Mouse (Mus musculus): Measurements from ENCODE around the gene Itsn2. TPM values are rescaled to one million over a fixed set of nuclear protein-coding genes. Genes with fewer than 3 reads are reported as not detected.
A peak's percentile ranks its signal among the peaks of the same experiment; 100 is the strongest.

Itsn2 gene
- polyA plus RNA-seq, 1 experiment from 2014 or later = 25.9 TPM

- Histone ChIP-seq H3K27me3 (ENCODE audit: control insufficient read depth, insufficient read depth, low read length) (no peaks in the 10 kb centered on the region), H3K4me1 (ENCODE audit: control insufficient read depth, insufficient read depth, low read length) (no peaks in the 10 kb centered on the region), H3K9ac (replicated peaks; ENCODE audit: low read length) (no peak overlapping the region), H3K27ac (replicated peaks; ENCODE audit: low read depth, low read length) (no peak overlapping the region), H3K36me3 (replicated peaks; ENCODE audit: control insufficient read depth, insufficient read depth, low read depth, low read length) (no peaks in the 10 kb centered on the region), H3K4me2 (ENCODE audit: low read depth, low read length) (no peak overlapping the region), H3K9me3 (replicated peaks; ENCODE audit: control insufficient read depth, low read length) (no peaks in the 10 kb centered on the region), H3K4me3 (ENCODE audit: low read depth, low read length) (no peak overlapping the region)
- 75% methylated on average over 5 of the region's 6 CpGs for WGBS
- no peak for DNase-seq (ENCODE audit: low spot score)
- no peak for ATAC-seq (replicated peaks; ENCODE audit: insufficient number of reproducible peaks, low FRiP score, low TSS enrichment, low read depth)
These were observed 37.0 kb upstream of the Itsn2 start for GRCm38 (mm10) chr12:4555451-4555850.

- no peaks in the 10 kb centered on the region for H3K4me1 ChIP-seq (ENCODE audit: control insufficient read depth, insufficient read depth, low read length)
- no peak for ATAC-seq (replicated peaks; ENCODE audit: insufficient number of reproducible peaks, low FRiP score, low TSS enrichment, low read depth)
- H3K4me2 ChIP-seq (ENCODE audit: low read depth, low read length) = no peak overlapping the region
- H3K27me3 ChIP-seq (ENCODE audit: control insufficient read depth, insufficient read depth, low read length) = no peaks in the 10 kb centered on the region
- H3K9ac ChIP-seq (replicated peaks; ENCODE audit: low read length) = no peak overlapping the region
- H3K27ac ChIP-seq (replicated peaks; ENCODE audit: low read depth, low read length) = no peak overlapping the region
- DNase-seq (ENCODE audit: low spot score) = no peak
- H3K4me3 ChIP-seq (ENCODE audit: low read depth, low read length) = no peak overlapping the region
- H3K36me3 ChIP-seq (replicated peaks; ENCODE audit: control insufficient read depth, insufficient read depth, low read depth, low read length) = no peaks in the 10 kb centered on the region
- H3K9me3 ChIP-seq (replicated peaks; ENCODE audit: control insufficient read depth, low read length) = no peaks in the 10 kb centered on the region
- WGBS = 84% methylated on average over 9 of the region's 9 CpGs
These were observed 35.5 kb upstream of the Itsn2 start for GRCm38 (mm10) chr12:4556891-4557290.

GRCm38 (mm10) chr12:4557436-4557835 lies 35.0 kb upstream of the Itsn2 start:
- no peak overlapping the region for H3K9ac ChIP-seq (replicated peaks; ENCODE audit: low read length)
- no peaks in the 10 kb centered on the region for H3K9me3 ChIP-seq (replicated peaks; ENCODE audit: control insufficient read depth, low read length)
- no peaks in the 10 kb centered on the region for H3K4me1 ChIP-seq (ENCODE audit: control insufficient read depth, insufficient read depth, low read length)
- no peak for DNase-seq (ENCODE audit: low spot score)
- no peak overlapping the region for H3K27ac ChIP-seq (replicated peaks; ENCODE audit: low read depth, low read length)
- H3K27me3 ChIP-seq (ENCODE audit: control insufficient read depth, insufficient read depth, low read length) = no peaks in the 10 kb centered on the region
- no peaks in the 10 kb centered on the region for H3K36me3 ChIP-seq (replicated peaks; ENCODE audit: control insufficient read depth, insufficient read depth, low read depth, low read length)
- ATAC-seq (replicated peaks; ENCODE audit: insufficient number of reproducible peaks, low FRiP score, low TSS enrichment, low read depth) = no peak
- H3K4me3 ChIP-seq (ENCODE audit: low read depth, low read length) = no peak overlapping the region
- no peak overlapping the region for H3K4me2 ChIP-seq (ENCODE audit: low read depth, low read length)
- 64% methylated on average over 3 of the region's 3 CpGs for WGBS

- no peaks in the 10 kb centered on the region for H3K4me1 ChIP-seq (ENCODE audit: control insufficient read depth, insufficient read depth, low read length)
- no peaks in the 10 kb centered on the region for H3K27me3 ChIP-seq (ENCODE audit: control insufficient read depth, insufficient read depth, low read length)
- no peak overlapping the region for H3K4me3 ChIP-seq (ENCODE audit: low read depth, low read length)
- no peaks in the 10 kb centered on the region for H3K36me3 ChIP-seq (replicated peaks; ENCODE audit: control insufficient read depth, insufficient read depth, low read depth, low read length)
- no peak overlapping the region for H3K27ac ChIP-seq (replicated peaks; ENCODE audit: low read depth, low read length)
- H3K4me2 ChIP-seq (ENCODE audit: low read depth, low read length) = no peak overlapping the region
- no peak for ATAC-seq (replicated peaks; ENCODE audit: insufficient number of reproducible peaks, low FRiP score, low TSS enrichment, low read depth)
- H3K9me3 ChIP-seq (replicated peaks; ENCODE audit: control insufficient read depth, low read length) = no peaks in the 10 kb centered on the region
- no peak overlapping the region for H3K9ac ChIP-seq (replicated peaks; ENCODE audit: low read length)
- no peak for DNase-seq (ENCODE audit: low spot score)
- WGBS = 84% methylated on average over 3 of the region's 3 CpGs
These were observed 34.4 kb upstream of the Itsn2 start for GRCm38 (mm10) chr12:4558013-4558412.

- no peaks in the 10 kb centered on the region for H3K9me3 ChIP-seq (replicated peaks; ENCODE audit: control insufficient read depth, low read length)
- no peak overlapping the region for H3K9ac ChIP-seq (replicated peaks; ENCODE audit: low read length)
- ATAC-seq (replicated peaks; ENCODE audit: insufficient number of reproducible peaks, low FRiP score, low TSS enrichment, low read depth) (no peak), DNase-seq (ENCODE audit: low spot score) (no peak)
- H3K4me2 ChIP-seq (ENCODE audit: low read depth, low read length) = no peak overlapping the region
- no peak overlapping the region for H3K4me3 ChIP-seq (ENCODE audit: low read depth, low read length)
- no peaks in the 10 kb centered on the region for H3K36me3 ChIP-seq (replicated peaks; ENCODE audit: control insufficient read depth, insufficient read depth, low read depth, low read length)
- no peak overlapping the region for H3K27ac ChIP-seq (replicated peaks; ENCODE audit: low read depth, low read length)
- H3K27me3 ChIP-seq (ENCODE audit: control insufficient read depth, insufficient read depth, low read length) = no peaks in the 10 kb centered on the region
- H3K4me1 ChIP-seq (ENCODE audit: control insufficient read depth, insufficient read depth, low read length) = no peaks in the 10 kb centered on the region
- 76% methylated on average over 9 of the region's 9 CpGs for WGBS
These were observed 33.8 kb upstream of the Itsn2 start for GRCm38 (mm10) chr12:4558475-4559279.

- Histone ChIP-seq H3K36me3 (replicated peaks; ENCODE audit: control insufficient read depth, insufficient read depth, low read depth, low read length) (no peaks in the 10 kb centered on the region), H3K9me3 (replicated peaks; ENCODE audit: control insufficient read depth, low read length) (no peaks in the 10 kb centered on the region), H3K27me3 (ENCODE audit: control insufficient read depth, insufficient read depth, low read length) (no peaks in the 10 kb centered on the region), H3K9ac (replicated peaks; ENCODE audit: low read length) (no peak overlapping the region), H3K4me2 (ENCODE audit: low read depth, low read length) (no peak overlapping the region), H3K4me3 (ENCODE audit: low read depth, low read length) (no peak overlapping the region), H3K4me1 (ENCODE audit: control insufficient read depth, insufficient read depth, low read length) (no peaks in the 10 kb centered on the region), H3K27ac (replicated peaks; ENCODE audit: low read depth, low read length) (no peak overlapping the region)
- WGBS = 39% methylated on average over 5 of the region's 5 CpGs
- ATAC-seq (replicated peaks; ENCODE audit: insufficient number of reproducible peaks, low FRiP score, low TSS enrichment, low read depth) = no peak
- DNase-seq (ENCODE audit: low spot score) = peak; percentile 52
These were observed 20.6 kb upstream of the Itsn2 start for GRCm38 (mm10) chr12:4571864-4572263.

GRCm38 (mm10) chr12:4574065-4574464 lies 18.4 kb upstream of the Itsn2 start:
- no peak for DNase-seq (ENCODE audit: low spot score)
- Histone ChIP-seq H3K4me3 (ENCODE audit: low read depth, low read length) (no peak overlapping the region), H3K36me3 (replicated peaks; ENCODE audit: control insufficient read depth, insufficient read depth, low read depth, low read length) (no peaks in the 10 kb centered on the region), H3K27ac (replicated peaks; ENCODE audit: low read depth, low read length) (no peak overlapping the region), H3K9ac (replicated peaks; ENCODE audit: low read length) (no peak overlapping the region), H3K9me3 (replicated peaks; ENCODE audit: control insufficient read depth, low read length) (no peaks in the 10 kb centered on the region), H3K27me3 (ENCODE audit: control insufficient read depth, insufficient read depth, low read length) (no peaks in the 10 kb centered on the region), H3K4me1 (ENCODE audit: control insufficient read depth, insufficient read depth, low read length) (no peaks in the 10 kb centered on the region), H3K4me2 (ENCODE audit: low read depth, low read length) (no peak overlapping the region)
- 81% methylated on average over 4 of the region's 4 CpGs for WGBS
- no peak for ATAC-seq (replicated peaks; ENCODE audit: insufficient number of reproducible peaks, low FRiP score, low TSS enrichment, low read depth)

GRCm38 (mm10) chr12:4582326-4582725 lies 10.1 kb upstream of the Itsn2 start:
- no peak overlapping the region for H3K9ac ChIP-seq (replicated peaks; ENCODE audit: low read length)
- ATAC-seq (replicated peaks; ENCODE audit: insufficient number of reproducible peaks, low FRiP score, low TSS enrichment, low read depth) (no peak), DNase-seq (ENCODE audit: low spot score) (no peak)
- no peaks in the 10 kb centered on the region for H3K36me3 ChIP-seq (replicated peaks; ENCODE audit: control insufficient read depth, insufficient read depth, low read depth, low read length)
- H3K9me3 ChIP-seq (replicated peaks; ENCODE audit: control insufficient read depth, low read length) = no peaks in the 10 kb centered on the region
- no peak overlapping the region for H3K4me3 ChIP-seq (ENCODE audit: low read depth, low read length)
- H3K4me2 ChIP-seq (ENCODE audit: low read depth, low read length) = no peak overlapping the region
- no peaks in the 10 kb centered on the region for H3K4me1 ChIP-seq (ENCODE audit: control insufficient read depth, insufficient read depth, low read length)
- no peak overlapping the region for H3K27ac ChIP-seq (replicated peaks; ENCODE audit: low read depth, low read length)
- H3K27me3 ChIP-seq (ENCODE audit: control insufficient read depth, insufficient read depth, low read length) = no peaks in the 10 kb centered on the region

Data from embryonic facial prominence, embryonic 11.5 days (tissue).